Mouse (Mus musculus): ENCODE results near the gene Erp44. TPM values are rescaled to one million over a fixed set of nuclear protein-coding genes. Genes with fewer than 3 reads are reported as not detected.

The Erp44 gene
- polyA plus RNA-seq (2015; fragmentation: Illumina TruSeq; extraction: RNeasy Lipid Tissue Mini Kit (QIAGEN cat#74804); ENCODE audit: low read depth, low replicate concordance), result 30.8 TPM

DNA sequence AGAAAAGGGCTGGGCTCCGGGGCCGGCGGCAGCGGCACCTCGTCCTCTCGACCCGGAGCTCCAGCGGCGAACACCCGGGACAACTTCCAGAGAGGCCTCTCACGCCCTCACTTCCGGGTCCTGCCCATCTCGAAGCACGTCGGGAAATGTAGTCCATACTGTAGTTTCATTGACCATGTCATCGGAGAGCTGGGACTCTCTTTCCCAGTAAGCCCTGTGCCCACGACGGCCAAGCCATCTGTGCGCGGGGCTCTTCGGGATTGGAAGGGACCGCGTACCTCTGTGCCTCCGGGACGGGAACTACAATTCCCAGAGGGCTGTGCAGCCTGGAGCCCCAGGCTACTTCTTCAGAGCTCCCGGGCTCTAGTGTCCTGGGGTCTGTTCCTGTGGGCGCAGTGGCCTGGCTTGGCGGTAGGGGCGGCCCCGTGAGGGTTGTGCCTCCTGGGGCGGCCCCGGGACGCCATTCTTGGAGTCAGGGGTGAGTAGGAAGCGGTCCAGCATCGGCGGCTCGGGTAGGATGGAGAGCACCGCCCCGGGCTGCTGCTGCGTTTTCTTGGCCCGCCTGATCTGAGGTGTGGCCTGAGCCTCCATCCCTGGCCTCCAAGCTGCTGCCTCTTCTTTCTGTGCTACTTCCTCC is at the start of gene Erp44, which contains the start of gene Invs:
Gene Erp44, minus strand, starts transcription at position 61 of the 637 bp plus-strand sequence.
Gene Invs, plus strand, starts transcription at position 263 of the 637 bp plus-strand sequence.

Other genes starting within 250 kb of the Erp44 start
- 15.9 TPM for gene Nr4a3, start 234.4 kb downstream of the Erp44 start, polyA plus RNA-seq (2015; fragmentation: Illumina TruSeq; extraction: RNeasy Lipid Tissue Mini Kit (QIAGEN cat#74804); ENCODE audit: low read depth, low replicate concordance)
- gene Stx17, start 154.6 kb downstream of the Erp44 start, polyA plus RNA-seq (2015; fragmentation: Illumina TruSeq; extraction: RNeasy Lipid Tissue Mini Kit (QIAGEN cat#74804); ENCODE audit: low read depth, low replicate concordance), result 17.8 TPM
- gene Invs, start 202 bp upstream of the Erp44 start, polyA plus RNA-seq (2015; fragmentation: Illumina TruSeq; extraction: RNeasy Lipid Tissue Mini Kit (QIAGEN cat#74804); ENCODE audit: low read depth, low replicate concordance), result 7.1 TPM
- 18.4 TPM for gene Tex10, start 193.9 kb upstream of the Erp44 start, polyA plus RNA-seq (2015; fragmentation: Illumina TruSeq; extraction: RNeasy Lipid Tissue Mini Kit (QIAGEN cat#74804); ENCODE audit: low read depth, low replicate concordance)

Measured in brain, adult 10 weeks (tissue).